Mouse (Mus musculus) midbrain, embryonic 12.5 days (tissue): ENCODE measurements around the gene Kif5a. TPM values are rescaled to one million over a fixed set of nuclear protein-coding genes. Genes with fewer than 3 reads are reported as not detected.

ENCODE experiments used
- ATAC-seq: fragments of 200-750 bp; cut with Nextera tagmentation; 2 replicates; pipeline ENCODE4 v1.8.0; 2017; ENCODE audit warnings: low read depth, moderate TSS enrichment, moderate library complexity; ENCODE audit not compliant: low FRiP score
- H3K27ac ChIP-seq: fragments of 300-500 bp; sonication (generic); replicated peaks from 2 replicates; pipeline ENCODE4 v1.5.1; 2016; ENCODE audit warnings: mild to moderate bottlenecking
- H3K27me3 ChIP-seq: fragments of 300-500 bp; sonication (generic); 2 replicates; pipeline ENCODE4 v1.6.1; 2016; ENCODE audit warnings: mild to moderate bottlenecking
- H3K36me3 ChIP-seq: fragments of 300-500 bp; sonication (generic); 2 replicates; pipeline ENCODE4 v1.6.1; 2016
- H3K4me1 ChIP-seq: fragments of 300-500 bp; sonication (generic); 2 replicates; pipeline ENCODE4 v1.6.1; 2016
- H3K4me2 ChIP-seq: fragments of 300-500 bp; sonication (generic); replicated peaks from 2 replicates; pipeline ENCODE4 v1.6.1; 2016; ENCODE audit warnings: mild to moderate bottlenecking, moderate library complexity
- H3K4me3 ChIP-seq: fragments of 300-500 bp; sonication (generic); 2 replicates; pipeline ENCODE4 v1.5.1; 2016; ENCODE audit warnings: mild to moderate bottlenecking
- H3K9ac ChIP-seq: fragments of 300-500 bp; sonication (generic); replicated peaks from 2 replicates; pipeline ENCODE4 v1.6.1; 2016; ENCODE audit warnings: mild to moderate bottlenecking, moderate library complexity
- H3K9me3 ChIP-seq: fragments of 300-500 bp; sonication (generic); 2 replicates; pipeline ENCODE4 v1.6.1; 2016; ENCODE audit warnings: mild to moderate bottlenecking
- WGBS: fragments of 180-500 bp; shearing (Covaris S2); methylation state at CpG from one replicate; pipeline ENCODE4 v1.1.7; 2016; 5-methylcytosine and 5-hydroxymethylcytosine counted together
- polyA plus RNA-seq: library from polyadenylated mRNA; unstranded; fragments of >200 nt; fragmentation: Nextera tagmentation; extraction: Ambion mirVana; gene quantifications from 2 replicates; pipeline ENCODE4 v1.2.1, GENCODE M21; 2016

Gene Kif5a
- polyA plus RNA-seq, 1 experiment from 2014 or later, result 53.9 TPM

- H3K9ac ChIP-seq, result peak overlapping the region; percentile 89
- H3K4me1 ChIP-seq, result peaks cover 57% of the 10 kb centered on the region
- peak overlapping the region; percentile 98 for H3K27ac ChIP-seq
- H3K9me3 ChIP-seq, result no peaks in the 10 kb centered on the region
- no peaks in the 10 kb centered on the region for H3K27me3 ChIP-seq
- ATAC-seq, result no peak
- peak overlapping the region; percentile 77 for H3K4me3 ChIP-seq
- H3K4me2 ChIP-seq, result peak overlapping the region; percentile 94
- 73% methylated on average over 15 of the region's 15 CpGs for WGBS
- peaks cover 49% of the 10 kb centered on the region for H3K36me3 ChIP-seq
Observed at GRCm38 (mm10) chr10:127287271-127287935, 24.3 kb upstream of the Kif5a start.

- Histone ChIP-seq H3K9ac (peak overlapping the region; percentile 89; the same call in 1 of the 2 replicates), H3K4me3 (peak overlapping the region; percentile 77), H3K4me2 (peak overlapping the region; percentile 94), H3K36me3 (peaks cover 56% of the 10 kb centered on the region), H3K27ac (peak overlapping the region; percentile 98), H3K4me1 (peaks cover 50% of the 10 kb centered on the region), H3K27me3 (no peaks in the 10 kb centered on the region), H3K9me3 (no peaks in the 10 kb centered on the region)
- 53% methylated on average over 7 of the region's 7 CpGs for WGBS
- ATAC-seq, result no peak
Observed at GRCm38 (mm10) chr10:127286730-127287129, 23.6 kb upstream of the Kif5a start.

GRCm38 (mm10) chr10:127286194-127286593 is 23.0 kb upstream of the Kif5a start:
- peak overlapping the region; percentile 11; the same call in 1 of the 2 replicates for H3K27ac ChIP-seq
- peaks cover 61% of the 10 kb centered on the region for H3K36me3 ChIP-seq
- H3K4me1 ChIP-seq, result peaks cover 45% of the 10 kb centered on the region
- 0 out of 2 replicates have a peak overlapping the region, but pooled peaks have one; percentile 77 for H3K4me3 ChIP-seq
- no peaks in the 10 kb centered on the region for H3K27me3 ChIP-seq
- no peak for ATAC-seq
- peak overlapping the region; percentile 31; the same call in 1 of the 2 replicates for H3K9ac ChIP-seq
- 76% methylated on average over 7 of the region's 7 CpGs for WGBS
- H3K9me3 ChIP-seq, result no peaks in the 10 kb centered on the region
- H3K4me2 ChIP-seq, result peak overlapping the region; percentile 94

GRCm38 (mm10) chr10:127285644-127286043 is 22.5 kb upstream of the Kif5a start:
- Histone ChIP-seq H3K4me3 (0 out of 2 replicates have a peak overlapping the region, but pooled peaks have one; percentile 5), H3K36me3 (peaks cover 67% of the 10 kb centered on the region)
- no peak for ATAC-seq

GRCm38 (mm10) chr10:127284724-127285500 is 21.8 kb upstream of the Kif5a start:
- H3K27ac ChIP-seq, result no peak overlapping the region
- no peak overlapping the region for H3K4me2 ChIP-seq
- H3K9me3 ChIP-seq, result no peaks in the 10 kb centered on the region
- peaks cover 43% of the 10 kb centered on the region for H3K4me1 ChIP-seq
- H3K9ac ChIP-seq, result 0 out of 2 replicates have a peak overlapping the region, but pooled peaks have one; percentile 31
- peaks cover 73% of the 10 kb centered on the region for H3K36me3 ChIP-seq
- H3K27me3 ChIP-seq, result no peaks in the 10 kb centered on the region
- no peak for ATAC-seq
- WGBS, result 70% methylated on average over 11 of the region's 11 CpGs
- H3K4me3 ChIP-seq, result no peak overlapping the region

More at GRCm38 (mm10) chr10:127285644-127286043, 22.5 kb upstream of the Kif5a start:
- Histone ChIP-seq H3K4me2 (no peak overlapping the region), H3K9me3 (no peaks in the 10 kb centered on the region), H3K27ac (no peak overlapping the region), H3K4me1 (peaks cover 45% of the 10 kb centered on the region), H3K9ac (peak overlapping the region; percentile 31; the same call in 1 of the 2 replicates), H3K27me3 (no peaks in the 10 kb centered on the region)
- WGBS, result 67% methylated on average over 13 of the region's 13 CpGs

GRCm38 (mm10) chr10:127284105-127284622 is 21.0 kb upstream of the Kif5a start:
- peaks cover 37% of the 10 kb centered on the region for H3K4me1 ChIP-seq
- H3K36me3 ChIP-seq, result peaks cover 79% of the 10 kb centered on the region
- no peak for ATAC-seq
- H3K4me3 ChIP-seq, result no peak overlapping the region
- H3K27me3 ChIP-seq, result no peaks in the 10 kb centered on the region
- H3K4me2 ChIP-seq, result no peak overlapping the region
- H3K27ac ChIP-seq, result no peak overlapping the region
- 90% methylated on average over 7 of the region's 7 CpGs for WGBS
- no peak overlapping the region for H3K9ac ChIP-seq
- H3K9me3 ChIP-seq, result no peaks in the 10 kb centered on the region

GRCm38 (mm10) chr10:127282620-127283215 is 19.6 kb upstream of the Kif5a start:
- Histone ChIP-seq H3K36me3 (peaks cover 94% of the 10 kb centered on the region), H3K9me3 (no peaks in the 10 kb centered on the region)
- ATAC-seq, result no peak

GRCm38 (mm10) chr10:127281316-127281715 is 18.2 kb upstream of the Kif5a start:
- Histone ChIP-seq H3K9ac (no peak overlapping the region), H3K4me3 (no peak overlapping the region), H3K27ac (no peak overlapping the region), H3K27me3 (no peaks in the 10 kb centered on the region), H3K4me2 (no peak overlapping the region), H3K36me3 (peaks cover 98% of the 10 kb centered on the region), H3K4me1 (peaks cover 17% of the 10 kb centered on the region), H3K9me3 (no peaks in the 10 kb centered on the region)
- ATAC-seq, result no peak
- 89% methylated on average over 8 of the region's 8 CpGs for WGBS

More at GRCm38 (mm10) chr10:127282620-127283215, 19.6 kb upstream of the Kif5a start:
- H3K27me3 ChIP-seq, result no peaks in the 10 kb centered on the region
- peaks cover 31% of the 10 kb centered on the region for H3K4me1 ChIP-seq
- H3K4me2 ChIP-seq, result no peak overlapping the region
- no peak overlapping the region for H3K4me3 ChIP-seq
- no peak overlapping the region for H3K27ac ChIP-seq
- no peak overlapping the region for H3K9ac ChIP-seq
- WGBS, result 91% methylated on average over 13 of the region's 13 CpGs

- Histone ChIP-seq H3K27ac (no peak overlapping the region), H3K4me3 (no peak overlapping the region), H3K9ac (no peak overlapping the region), H3K27me3 (no peaks in the 10 kb centered on the region), H3K9me3 (no peaks in the 10 kb centered on the region), H3K36me3 (peaks cover 98% of the 10 kb centered on the region), H3K4me2 (no peak overlapping the region), H3K4me1 (peaks cover 3% of the 10 kb centered on the region; the same call in 1 of the 2 replicates)
- 89% methylated on average over 1 of the region's 2 CpGs for WGBS
- ATAC-seq, result no peak
Observed at GRCm38 (mm10) chr10:127279730-127280129, 16.6 kb upstream of the Kif5a start.

GRCm38 (mm10) chr10:127274261-127275022 is 11.3 kb upstream of the Kif5a start:
- Histone ChIP-seq H3K4me3 (no peak overlapping the region), H3K4me2 (no peak overlapping the region), H3K27me3 (no peaks in the 10 kb centered on the region), H3K9me3 (no peaks in the 10 kb centered on the region), H3K36me3 (peaks cover 94% of the 10 kb centered on the region), H3K27ac (no peak overlapping the region), H3K9ac (no peak overlapping the region), H3K4me1 (no peaks in the 10 kb centered on the region)
- WGBS, result 93% methylated on average over 11 of the region's 11 CpGs
- ATAC-seq, result no peak

- Histone ChIP-seq H3K27me3 (no peaks in the 10 kb centered on the region), H3K4me1 (peaks cover 20% of the 10 kb centered on the region), H3K9ac (no peak overlapping the region), H3K27ac (no peak overlapping the region), H3K9me3 (no peaks in the 10 kb centered on the region), H3K36me3 (peaks cover 84% of the 10 kb centered on the region), H3K4me2 (no peak overlapping the region), H3K4me3 (no peak overlapping the region)
- ATAC-seq, result no peak
- 95% methylated on average over 5 of the region's 5 CpGs for WGBS
Observed at GRCm38 (mm10) chr10:127272371-127272770, 9.2 kb upstream of the Kif5a start.
